Mouse (Mus musculus) megakaryocyte progenitor cell, adult 5-6 weeks (primary cell): Measurements from ENCODE around the gene Ccl5. TPM values are rescaled to one million over a fixed set of nuclear protein-coding genes. Genes with fewer than 3 reads are reported as not detected.
A peak's percentile ranks its signal among the peaks of the same experiment; 100 is the strongest.

ENCODE experiments used
- ATAC-seq: replicated peaks from 2 replicates; pipeline ENCODE4 v1.8.0; 2016; ENCODE audit warnings: mild to moderate bottlenecking, moderate TSS enrichment, inconsistent platforms; ENCODE audit not compliant: poor library complexity
- total RNA-seq, 2 experiments: library from RNA; stranded (forward) in 1 of 2; stranded (reverse) in 1 of 2; fragments of 157-497, 149-512 nt in 1 of 2; fragments of 200-1000 nt in 1 of 2; gene quantifications; 2 replicates each; pipeline versions ENCODE4 v1.2.3 to v1.2.4; 2015 to 2017

The Ccl5 gene
- total RNA-seq, 2 experiments from 2014 or later: 0.92 to 4.7 TPM

GRCm38 (mm10) chr11:83540931-83541330, 10.6 kb upstream of the Ccl5 start:
- ATAC-seq: peak; percentile 49

DNA sequence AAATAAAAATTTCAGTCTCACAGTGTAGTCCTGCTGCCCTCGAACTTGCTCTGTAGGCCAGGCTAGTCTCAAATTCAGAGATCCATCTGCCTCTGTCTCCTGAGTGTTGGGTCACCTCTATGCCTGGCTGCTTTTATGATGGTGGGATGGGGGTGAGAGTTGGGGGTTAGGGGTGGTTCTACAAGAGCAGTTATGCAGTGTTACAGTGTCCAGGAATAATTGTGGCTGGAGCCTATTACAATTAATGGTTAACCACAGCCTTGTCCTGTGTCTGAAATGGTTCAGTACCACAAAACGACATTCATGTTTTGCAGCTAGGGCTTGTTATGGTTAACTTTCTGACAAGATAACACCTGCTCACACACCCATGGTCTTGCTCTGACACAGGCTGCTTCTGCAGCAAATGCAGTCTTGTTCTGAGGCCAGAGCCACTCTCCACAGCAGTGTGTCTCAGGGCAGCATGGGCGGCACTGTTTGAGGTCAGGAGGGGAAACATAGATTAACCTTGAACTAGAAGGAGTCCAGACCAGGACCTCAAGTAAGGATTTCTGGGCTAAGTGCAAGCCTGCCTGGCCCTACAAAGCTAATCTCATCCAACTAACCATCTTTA, 8.5 kb upstream of the Ccl5 start:
- ATAC-seq: no peak

DNA sequence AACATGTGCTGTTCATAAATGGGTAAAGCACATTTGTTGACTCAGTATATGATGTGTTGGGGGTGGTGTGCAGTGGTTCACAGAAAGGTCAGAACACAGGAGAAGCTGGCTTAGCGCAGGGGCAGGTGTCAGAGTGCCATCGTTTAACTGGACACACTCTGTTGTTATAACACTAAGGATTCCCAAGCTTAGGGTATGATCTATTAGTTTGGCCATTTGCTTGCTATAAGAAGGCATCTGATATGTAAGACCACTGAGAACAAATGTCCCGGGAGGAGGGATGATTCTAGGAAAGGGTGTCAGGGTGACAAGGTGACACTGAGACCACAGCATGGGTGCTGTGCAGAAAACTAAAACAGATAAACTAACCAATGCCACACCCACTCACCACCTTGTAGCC, 6.5 kb upstream of the Ccl5 start:
- ATAC-seq: no peak

GRCm38 (mm10) chr11:83534609-83535423, 4.5 kb upstream of the Ccl5 start:
- peak; percentile 14; the same call in 1 of the 2 replicates for ATAC-seq

GRCm38 (mm10) chr11:83534143-83534542, 3.8 kb upstream of the Ccl5 start:
- ATAC-seq: 0 out of 2 replicates have a peak, but pooled peaks have one; percentile 16

DNA sequence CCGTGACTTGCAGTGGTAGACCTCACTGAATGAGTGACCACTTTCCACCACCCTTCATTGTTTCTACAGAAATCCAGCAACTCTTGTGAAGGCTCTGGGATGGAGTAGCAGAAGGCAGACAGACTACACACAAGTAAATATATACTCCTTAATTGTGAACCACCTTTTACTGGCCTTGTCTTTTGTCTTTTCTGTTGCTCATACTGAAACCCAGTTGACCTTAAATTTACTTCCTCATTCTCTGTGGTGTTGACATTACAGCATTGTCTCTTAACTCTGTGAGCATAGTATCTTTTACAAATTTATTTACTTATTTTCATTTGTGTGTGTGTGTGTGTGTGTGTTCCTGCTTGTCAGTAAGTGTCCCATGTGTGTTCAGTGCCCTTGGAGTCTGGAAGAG, 2.9 kb upstream of the Ccl5 start:
- peak; percentile 13; the same call in 1 of the 2 replicates for ATAC-seq

DNA sequence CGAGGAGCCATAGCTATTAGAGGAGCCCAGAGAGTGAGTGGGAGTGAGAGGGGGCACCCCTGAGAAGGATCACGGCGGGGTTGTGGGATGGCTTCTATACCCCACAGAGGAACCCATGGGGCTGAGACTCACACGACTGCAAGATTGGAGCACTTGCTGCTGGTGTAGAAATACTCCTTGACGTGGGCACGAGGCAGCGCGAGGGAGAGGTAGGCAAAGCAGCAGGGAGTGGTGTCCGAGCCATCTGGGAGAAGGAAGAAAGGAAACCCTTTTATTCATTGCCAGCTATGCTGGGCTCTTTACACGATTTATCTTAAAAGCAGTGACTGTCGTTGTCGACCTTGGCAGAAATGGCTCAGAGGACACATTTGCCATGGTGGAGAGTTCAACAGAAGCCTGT, 1.3 kb downstream of the Ccl5 start:
- ATAC-seq: no peak

DNA sequence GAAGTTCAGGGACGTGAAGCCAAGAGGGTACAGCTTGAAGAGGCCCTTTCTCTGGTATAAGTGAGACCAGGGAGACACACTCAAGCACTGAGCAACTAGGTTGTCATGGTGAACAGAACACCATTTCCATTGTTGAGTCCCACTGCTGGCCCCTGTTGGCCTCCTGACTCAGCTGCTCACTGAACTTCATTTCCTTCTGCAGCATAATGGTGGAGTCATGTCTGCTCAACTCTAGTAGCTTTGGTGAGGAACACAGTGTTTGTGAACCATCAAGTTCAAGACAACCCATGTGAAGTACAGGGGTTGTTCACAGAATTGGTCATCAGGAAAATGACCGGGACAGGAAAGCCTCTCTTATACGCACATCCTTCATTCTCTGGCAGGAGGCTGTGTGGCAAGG, 8.2 kb downstream of the Ccl5 start, which contains the start of gene Heatr9:
Heatr9 (minus strand) TSS at position 101 of the 400 bp plus-strand sequence.
- ATAC-seq: no peak

DNA sequence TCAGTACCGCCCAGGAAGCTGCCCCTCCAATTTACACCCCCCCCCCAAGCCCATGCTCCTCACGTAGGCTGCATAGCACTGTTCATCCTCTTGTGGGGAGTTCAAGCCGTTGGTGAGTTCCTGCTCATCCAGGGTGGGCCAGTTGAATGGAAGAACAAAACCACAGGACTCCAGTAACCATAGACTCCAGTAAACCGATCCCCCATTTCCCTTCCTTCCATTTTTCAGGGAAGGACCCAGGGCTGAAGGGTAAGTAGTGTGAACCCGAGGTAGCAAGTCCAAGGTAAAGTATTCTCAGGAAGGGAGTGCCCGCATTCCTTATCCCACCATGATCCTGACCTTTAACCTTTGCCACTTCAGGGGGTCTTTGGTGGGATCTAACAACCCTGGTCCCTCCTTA, 11.9 kb downstream of the Ccl5 start:
- no peak for ATAC-seq

GRCm38 (mm10) chr11:83517153-83517552, 13.2 kb downstream of the Ccl5 start:
- ATAC-seq: no peak

DNA sequence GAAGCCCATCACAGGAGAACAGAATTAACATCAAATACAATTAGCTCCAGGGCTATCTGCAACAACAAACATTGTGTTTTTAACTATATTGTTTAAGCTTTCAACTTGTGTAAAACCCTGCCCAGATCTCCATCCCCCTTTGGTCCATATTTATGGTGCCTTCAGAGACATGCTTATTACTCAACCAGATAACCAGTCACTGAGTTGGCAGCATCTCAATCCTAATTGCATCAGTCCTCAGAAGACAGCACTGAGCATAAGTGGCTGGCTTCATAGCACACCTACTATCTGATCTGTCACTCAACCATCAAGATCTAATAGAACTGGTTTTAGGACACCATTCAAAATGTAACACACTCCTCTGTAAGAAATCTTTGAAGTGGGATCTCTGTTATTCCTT, 20.8 kb downstream of the Ccl5 start:
- no peak for ATAC-seq

- no peak for ATAC-seq
Observed at GRCm38 (mm10) chr11:83504308-83504707, 26.0 kb downstream of the Ccl5 start.

DNA sequence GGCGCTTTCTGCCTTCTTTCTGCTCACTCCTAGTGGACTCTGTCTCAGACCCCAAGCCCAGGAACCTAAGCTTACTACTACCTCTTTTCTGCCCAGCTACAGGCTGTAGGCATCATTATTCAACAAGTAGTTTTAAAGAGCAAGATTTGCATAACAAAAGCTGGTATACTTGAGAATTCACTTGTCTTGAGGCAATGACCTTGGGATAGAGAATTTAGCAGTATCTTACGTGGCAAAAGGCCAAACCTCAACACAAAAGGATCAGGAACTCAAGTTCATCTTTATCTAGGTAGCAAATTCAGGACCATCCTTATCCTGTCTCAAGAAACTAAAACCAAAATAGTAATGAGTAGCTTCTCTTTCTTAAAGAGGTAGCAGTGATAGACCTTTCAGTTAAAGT, 34.7 kb downstream of the Ccl5 start:
- ATAC-seq: no peak

- ATAC-seq: no peak
Observed at GRCm38 (mm10) chr11:83491488-83491887, 38.8 kb downstream of the Ccl5 start.

Other genes starting within 250 kb of the Ccl5 start
- gene Slfn14, start 243.8 kb downstream of the Ccl5 start, total RNA-seq (2015): 0.24 TPM in 1 of 2 replicates, not detected in the other
- gene Slfn14, start 243.8 kb downstream of the Ccl5 start, total RNA-seq (2017): not detected in 2 replicates
- gene Ap2b1, start 231.5 kb downstream of the Ccl5 start, total RNA-seq (2015): 52.4 and 58.5 TPM in 2 replicates
- 51.3 and 67.6 TPM in 2 replicates for gene Ap2b1, start 231.5 kb downstream of the Ccl5 start, total RNA-seq (2017)
- 12.8 and 13.0 TPM in 2 replicates for gene Pex12, start 227.9 kb downstream of the Ccl5 start, total RNA-seq (2015)
- 4.7 and 8.7 TPM in 2 replicates for gene Pex12, start 227.9 kb downstream of the Ccl5 start, total RNA-seq (2017)
- gene Rasl10b, start 121.4 kb downstream of the Ccl5 start, total RNA-seq (2015): not detected in 2 replicates
- 0.14 TPM in 1 of 2 replicates, not detected in the other for gene Rasl10b, start 121.4 kb downstream of the Ccl5 start, total RNA-seq (2017)
- 0.15 and 0.30 TPM in 2 replicates for gene Gas2l2, start 101.1 kb downstream of the Ccl5 start, total RNA-seq (2015)
- gene Gas2l2, start 101.1 kb downstream of the Ccl5 start, total RNA-seq (2017): 0.20 and 0.21 TPM in 2 replicates
- gene 1700020L24Rik, start 92.8 kb downstream of the Ccl5 start, total RNA-seq (2015): 30.8 and 38.7 TPM in 2 replicates
- 77.0 and 80.6 TPM in 2 replicates for gene 1700020L24Rik, start 92.8 kb downstream of the Ccl5 start, total RNA-seq (2017)
- 4.7 and 7.2 TPM in 2 replicates for gene Mmp28, start 67.4 kb downstream of the Ccl5 start, total RNA-seq (2015)
- gene Mmp28, start 67.4 kb downstream of the Ccl5 start, total RNA-seq (2017): 3.4 and 5.0 TPM in 2 replicates
- gene Taf15, start 57.4 kb downstream of the Ccl5 start, total RNA-seq (2015): 68.8 and 73.2 TPM in 2 replicates
- 25.2 and 49.7 TPM in 2 replicates for gene Taf15, start 57.4 kb downstream of the Ccl5 start, total RNA-seq (2017)
- not detected in 2 replicates for gene Heatr9, start 8.3 kb downstream of the Ccl5 start, total RNA-seq (2015)
- gene Heatr9, start 8.3 kb downstream of the Ccl5 start, total RNA-seq (2017): not detected in 2 replicates
- 149 and 197 TPM in 2 replicates for gene Ccl9, start 48.1 kb upstream of the Ccl5 start, total RNA-seq (2015)
- gene Ccl9, start 48.1 kb upstream of the Ccl5 start, total RNA-seq (2017): 97.7 and 108 TPM in 2 replicates
- gene Ccl6, start 62.6 kb upstream of the Ccl5 start, total RNA-seq (2015): 13.6 and 25.2 TPM in 2 replicates
- 13.3 and 15.1 TPM in 2 replicates for gene Ccl6, start 62.6 kb upstream of the Ccl5 start, total RNA-seq (2017)
- gene Rpl9-ps1, start 115.1 kb upstream of the Ccl5 start, total RNA-seq (2015): 0.44 and 1.2 TPM in 2 replicates
- not detected in 2 replicates for gene Rpl9-ps1, start 115.1 kb upstream of the Ccl5 start, total RNA-seq (2017)
- gene Ccl3, start 118.8 kb upstream of the Ccl5 start, total RNA-seq (2015): 99.8 and 229 TPM in 2 replicates
- 37.9 and 120 TPM in 2 replicates for gene Ccl3, start 118.8 kb upstream of the Ccl5 start, total RNA-seq (2017)
- 19.6 and 29.1 TPM in 2 replicates for gene Ccl4, start 132.1 kb upstream of the Ccl5 start, total RNA-seq (2015)
- gene Ccl4, start 132.1 kb upstream of the Ccl5 start, total RNA-seq (2017): 16.7 and 37.1 TPM in 2 replicates
- gene Wfdc17, start 173.5 kb upstream of the Ccl5 start, total RNA-seq (2015): 3.0 and 6.0 TPM in 2 replicates
- 1.7 TPM in 1 of 2 replicates, not detected in the other for gene Wfdc17, start 173.5 kb upstream of the Ccl5 start, total RNA-seq (2017)
- gene Wfdc18, start 178.5 kb upstream of the Ccl5 start, total RNA-seq (2015): not detected in 2 replicates
- gene Wfdc18, start 178.5 kb upstream of the Ccl5 start, total RNA-seq (2017): not detected in 2 replicates
- 110 and 215 TPM in 2 replicates for gene Wfdc21, start 216.4 kb upstream of the Ccl5 start, total RNA-seq (2015)
- 88.5 and 189 TPM in 2 replicates for gene Wfdc21, start 216.4 kb upstream of the Ccl5 start, total RNA-seq (2017)
- gene Heatr6, start 223.2 kb upstream of the Ccl5 start, total RNA-seq (2015): 15.6 and 17.5 TPM in 2 replicates
- 13.7 and 16.2 TPM in 2 replicates for gene Heatr6, start 223.2 kb upstream of the Ccl5 start, total RNA-seq (2017)